8 mouse cellular contexts compared by ENCODE assay signal in genomic region chr9:108567931-108568419, GRCm38 (mm10). TPM values are rescaled to one million over a fixed set of nuclear protein-coding genes. Genes with fewer than 3 reads are reported as not detected.
DNase-seq lines count a peak whose midpoint lies in the region; ATAC-seq and TF ChIP-seq lines count a peak whose summit lies in the region.

No protein-coding gene starts in this region.

- peaks cover 2 to 23% of the 10 kb centered on the region in 2 experiments for H3K36me3 ChIP-seq in MEL (ENCODE audit: control insufficient read depth in 1 of 2, insufficient read depth in 2 of 2, low read length in 2 of 2)
- peaks cover 53% of the 10 kb centered on the region for H3K36me3 ChIP-seq in heart, embryonic 10.5 days
- H3K36me3 ChIP-seq in midbrain, embryonic 10.5 days = peaks cover 56% of the 10 kb centered on the region

- 14% methylated on average over 18 of the region's 18 CpGs for WGBS in cerebellum, adult 2 months
- WGBS in heart, embryonic 10.5 days = 7% methylated on average over 18 of the region's 18 CpGs
- 8% methylated on average over 18 of the region's 18 CpGs for WGBS in midbrain, embryonic 10.5 days

- TF ChIP-seq POLR2A in cerebellum, adult 2 months (IDR thresholded peaks at IDR 0.05; ENCODE audit: borderline replicate concordance, insufficient read depth, low read length) = no peak
- TF ChIP-seq POLR2A in MEL (IDR thresholded peaks at IDR 0.05; ENCODE audit: control insufficient read depth in 1 of 2, insufficient read depth in 1 of 2, low read depth in 1 of 2, low read length in 2 of 2, poor library complexity in 1 of 2) = no peak

- H3K27me3 ChIP-seq in cerebellum, adult 2 months (ENCODE audit: control insufficient read depth, insufficient read depth, low read length) = no peaks in the 10 kb centered on the region
- H3K27me3 ChIP-seq in MEL (ENCODE audit: control insufficient read depth in 1 of 2, insufficient read depth in 2 of 2, low read length in 2 of 2) = no peaks in the 10 kb centered on the region
- no peaks in the 10 kb centered on the region for H3K27me3 ChIP-seq in heart, embryonic 10.5 days (ENCODE audit: insufficient read depth, poor library complexity, severe bottlenecking)
- no peaks in the 10 kb centered on the region for H3K27me3 ChIP-seq in midbrain, embryonic 10.5 days (ENCODE audit: low read depth, poor library complexity, severe bottlenecking)

- no peak for DNase-seq in cerebellum, adult 2 months
- no peak for DNase-seq in cerebellum, adult 9-10 months
- DNase-seq in MEL (ENCODE audit: low read depth, low spot score) = no peak
- DNase-seq in heart, embryonic 10.5 days (ENCODE audit: low spot score) = no peak
- peak; percentile 29 for DNase-seq in kidney, postnatal 14 days
- DNase-seq in midbrain, embryonic 10.5 days (ENCODE audit: low spot score) = peak; percentile 43
- no peak for DNase-seq in right cerebral cortex, adult 18-20 months

- peak overlapping the region; percentile 57; the same call in 1 of the 2 replicates for H3K27ac ChIP-seq in cerebellum, adult 2 months (ENCODE audit: insufficient read depth, low read length)
- peak overlapping the region; percentile 90 for H3K27ac ChIP-seq in MEL (ENCODE audit: control insufficient read depth, low read depth, low read length)
- peak overlapping the region; percentile 94 for H3K27ac ChIP-seq in heart, embryonic 10.5 days
- H3K27ac ChIP-seq in midbrain, embryonic 10.5 days (replicated peaks) = peak overlapping the region; percentile 94

- no peak for ATAC-seq in erythroid progenitor cell, adult 5-6 weeks (replicated peaks; ENCODE audit: low FRiP score, poor library complexity, severe bottlenecking)

- no peak for TF ChIP-seq CTCF in cerebellum, adult 2 months (IDR thresholded peaks at IDR 0.05; ENCODE audit: borderline replicate concordance, insufficient read depth, low read depth, low read length)
- TF ChIP-seq CTCF in MEL (IDR thresholded peaks at IDR 0.05 in 2 of 3, conservative IDR thresholded peaks at IDR 0.05 in 1 of 3; ENCODE audit: control insufficient read depth in 1 of 3, insufficient read depth in 1 of 3, low read depth in 2 of 3, low read length in 3 of 3, poor library complexity in 1 of 3, severe bottlenecking in 1 of 3) = no peak

- H3K4me3 ChIP-seq in cerebellum, adult 2 months (replicated peaks; ENCODE audit: insufficient read depth, low read depth, low read length) = peak overlapping the region; percentile 92
- peak overlapping the region; percentile 60 to 79 for H3K4me3 ChIP-seq in MEL (ENCODE audit: control insufficient read depth in 1 of 2, insufficient read depth in 1 of 2, low read depth in 2 of 2, low read length in 2 of 2)
- H3K4me3 ChIP-seq in heart, embryonic 10.5 days = peak overlapping the region; percentile 85
- H3K4me3 ChIP-seq in midbrain, embryonic 10.5 days = peak overlapping the region; percentile 80

- TF ChIP-seq EP300 in MEL (IDR thresholded peaks at IDR 0.05; ENCODE audit: low read depth in 1 of 2, low read length in 2 of 2) = no peak

- no peak for TF ChIP-seq RAD21 in MEL (IDR thresholded peaks at IDR 0.05; ENCODE audit: low read depth, low read length)

- H3K9me3 ChIP-seq in MEL (replicated peaks; ENCODE audit: insufficient read depth, low read length) = no peaks in the 10 kb centered on the region
- H3K9me3 ChIP-seq in heart, embryonic 10.5 days = no peaks in the 10 kb centered on the region
- H3K9me3 ChIP-seq in midbrain, embryonic 10.5 days (replicated peaks) = no peaks in the 10 kb centered on the region

- peak overlapping the region; percentile 89 for H3K9ac ChIP-seq in MEL (ENCODE audit: control insufficient read depth, low read depth, low read length, poor library complexity, severe bottlenecking)

- peaks cover 28% of the 10 kb centered on the region for H3K79me2 ChIP-seq in MEL (ENCODE audit: control insufficient read depth, insufficient read depth, low read length, poor library complexity)

- peaks cover 8% of the 10 kb centered on the region for H3K4me1 ChIP-seq in cerebellum, adult 2 months (ENCODE audit: control insufficient read depth, insufficient read depth, low read length)
- H3K4me1 ChIP-seq in MEL (ENCODE audit: control insufficient read depth in 1 of 2, insufficient read depth in 2 of 2, low read length in 2 of 2) = peaks cover 0 to 35% of the 10 kb centered on the region in 2 experiments; a peak in 3 of 4 replicates
- peaks cover 48% of the 10 kb centered on the region for H3K4me1 ChIP-seq in heart, embryonic 10.5 days
- H3K4me1 ChIP-seq in midbrain, embryonic 10.5 days = peaks cover 64% of the 10 kb centered on the region

TF ChIP-seq in MEL, 35 proteins besides CTCF, POLR2A, EP300 and RAD21:
- TF ChIP-seq CHD1 (IDR thresholded peaks at IDR 0.05; ENCODE audit: low read depth, low read length) = 0 out of 2 replicates have a peak, but pooled peaks have one; percentile 67
- no peak for TF ChIP-seq GATA1 (IDR thresholded peaks at IDR 0.05; ENCODE audit: low read depth, low read length)

RNA-seq across cellular contexts. Expression of gene Ndufaf3, which starts 0.7 kb away (rescaled TPM):
- 63.0 and 69.3 TPM in 2 replicates for polyA plus RNA-seq in cerebellum, adult 2 months (2012; rRNA removed)
- total RNA-seq in MEL (2012; rRNA removed) = 38.0 and 42.7 TPM in 2 replicates
- 10 to 100 TPM in 1 of 2 experiments, not detected in 1; 66.8 TPM for polyA plus RNA-seq in MEL (2012; ENCODE audit: insufficient read depth in 1 of 2, insufficient read length in 2 of 2, low read depth in 1 of 2, low replicate concordance in 2 of 2, missing spikeins in 1 of 2)
- 50.5 and 58.6 TPM in 2 replicates for polyA plus RNA-seq in heart, embryonic 10.5 days (2016; fragmentation: Nextera tagmentation; extraction: Ambion mirVana)
- 47.0 and 50.0 TPM in 2 replicates for polyA plus RNA-seq in midbrain, embryonic 10.5 days (2016; fragmentation: Nextera tagmentation; extraction: Ambion mirVana)
- 16.3 and 22.0 TPM in 2 replicates for total RNA-seq in erythroid progenitor cell, adult 5-6 weeks (2015; ENCODE audit: low replicate concordance)
- total RNA-seq in erythroid progenitor cell, adult 5-6 weeks (2017; ENCODE audit: low replicate concordance) = 1.4 and 37.6 TPM in 2 replicates

RNA-seq across cellular contexts. Expression of gene Dalrd3, which starts 1.7 kb away (rescaled TPM):
- polyA plus RNA-seq in cerebellum, adult 2 months (2012; rRNA removed) = 215 and 239 TPM in 2 replicates
- total RNA-seq in MEL (2012; rRNA removed) = 64.9 and 85.8 TPM in 2 replicates
- 100 to 1,000 TPM in 1 of 2 experiments, not detected in 1; 126 TPM for polyA plus RNA-seq in MEL (2012; ENCODE audit: insufficient read depth in 1 of 2, insufficient read length in 2 of 2, low read depth in 1 of 2, low replicate concordance in 2 of 2, missing spikeins in 1 of 2)
- 106 and 122 TPM in 2 replicates for polyA plus RNA-seq in heart, embryonic 10.5 days (2016; fragmentation: Nextera tagmentation; extraction: Ambion mirVana)
- polyA plus RNA-seq in midbrain, embryonic 10.5 days (2016; fragmentation: Nextera tagmentation; extraction: Ambion mirVana) = 196 and 221 TPM in 2 replicates
- 47.8 and 48.7 TPM in 2 replicates for total RNA-seq in erythroid progenitor cell, adult 5-6 weeks (2015; ENCODE audit: low replicate concordance)
- 18.7 and 23.7 TPM in 2 replicates for total RNA-seq in erythroid progenitor cell, adult 5-6 weeks (2017; ENCODE audit: low replicate concordance)

RNA-seq across cellular contexts. Expression of gene Impdh2, which starts 7.9 kb away (rescaled TPM):
- 70.6 and 76.9 TPM in 2 replicates for polyA plus RNA-seq in cerebellum, adult 2 months (2012; rRNA removed)
- total RNA-seq in MEL (2012; rRNA removed) = 488 and 550 TPM in 2 replicates
- polyA plus RNA-seq in MEL (2012; ENCODE audit: insufficient read depth in 1 of 2, insufficient read length in 2 of 2, low read depth in 1 of 2, low replicate concordance in 2 of 2, missing spikeins in 1 of 2) = 100 to 1,000 TPM in 1 of 2 experiments, not detected in 1; 519 TPM
- polyA plus RNA-seq in heart, embryonic 10.5 days (2016; fragmentation: Nextera tagmentation; extraction: Ambion mirVana) = 155 and 194 TPM in 2 replicates
- polyA plus RNA-seq in midbrain, embryonic 10.5 days (2016; fragmentation: Nextera tagmentation; extraction: Ambion mirVana) = 202 and 239 TPM in 2 replicates
- 28.8 and 75.0 TPM in 2 replicates for total RNA-seq in erythroid progenitor cell, adult 5-6 weeks (2015; ENCODE audit: low replicate concordance)
- 37.1 and 46.5 TPM in 2 replicates for total RNA-seq in erythroid progenitor cell, adult 5-6 weeks (2017; ENCODE audit: low replicate concordance)

RNA-seq across cellular contexts. Expression of gene Wdr6, which starts 10.6 kb away (rescaled TPM):
- 97.4 and 107 TPM in 2 replicates for polyA plus RNA-seq in cerebellum, adult 2 months (2012; rRNA removed)
- total RNA-seq in MEL (2012; rRNA removed) = 43.2 and 43.5 TPM in 2 replicates
- polyA plus RNA-seq in MEL (2012; ENCODE audit: insufficient read depth in 1 of 2, insufficient read length in 2 of 2, low read depth in 1 of 2, low replicate concordance in 2 of 2, missing spikeins in 1 of 2) = 10 to 100 TPM in 1 of 2 experiments, not detected in 1; 44.9 TPM
- 99.6 and 105 TPM in 2 replicates for polyA plus RNA-seq in heart, embryonic 10.5 days (2016; fragmentation: Nextera tagmentation; extraction: Ambion mirVana)
- polyA plus RNA-seq in midbrain, embryonic 10.5 days (2016; fragmentation: Nextera tagmentation; extraction: Ambion mirVana) = 195 and 250 TPM in 2 replicates
- total RNA-seq in erythroid progenitor cell, adult 5-6 weeks (2015; ENCODE audit: low replicate concordance) = 2.9 and 6.8 TPM in 2 replicates
- total RNA-seq in erythroid progenitor cell, adult 5-6 weeks (2017; ENCODE audit: low replicate concordance) = 1.4 and 3.7 TPM in 2 replicates

RNA-seq across cellular contexts. Expression of gene P4htm, which starts 29.5 kb away (rescaled TPM):
- 102 and 105 TPM in 2 replicates for polyA plus RNA-seq in cerebellum, adult 2 months (2012; rRNA removed)
- total RNA-seq in MEL (2012; rRNA removed) = 0.08 and 0.10 TPM in 2 replicates
- under 1 TPM in 1 of 2 experiments, not detected in 1; 0.22 TPM for polyA plus RNA-seq in MEL (2012; ENCODE audit: insufficient read depth in 1 of 2, insufficient read length in 2 of 2, low read depth in 1 of 2, low replicate concordance in 2 of 2, missing spikeins in 1 of 2)
- polyA plus RNA-seq in heart, embryonic 10.5 days (2016; fragmentation: Nextera tagmentation; extraction: Ambion mirVana) = 13.2 and 20.6 TPM in 2 replicates
- polyA plus RNA-seq in midbrain, embryonic 10.5 days (2016; fragmentation: Nextera tagmentation; extraction: Ambion mirVana) = 13.8 and 14.7 TPM in 2 replicates
- not detected in 2 replicates for total RNA-seq in erythroid progenitor cell, adult 5-6 weeks (2015; ENCODE audit: low replicate concordance)
- not detected in 2 replicates for total RNA-seq in erythroid progenitor cell, adult 5-6 weeks (2017; ENCODE audit: low replicate concordance)

Comparison
In these comparisons a context has a peak if more than half of its experiments do, and no peak if none do; other contexts are left out.
1. DNase-seq: peak in kidney, postnatal 14 days (single experiment) and midbrain, embryonic 10.5 days (single experiment); none in cerebellum, adult 2 months (0 of 2), cerebellum, adult 9-10 months (single experiment), MEL (single experiment), heart, embryonic 10.5 days (single experiment) and right cerebral cortex, adult 18-20 months (single experiment).
2. Peak in every context shown above with its lines, with median percentiles within 50 percentile points of each other: H3K27ac ChIP-seq and H3K4me3 ChIP-seq.